Mouse (Mus musculus): Measurements from ENCODE around the gene Yif1a. TPM values are rescaled to one million over a fixed set of nuclear protein-coding genes. Genes with fewer than 3 reads are reported as not detected.

Gene Yif1a
- polyA plus RNA-seq, 1 experiment from 2014 or later, result 105 TPM

- TF ChIP-seq EP300 (IDR thresholded peaks at IDR 0.05) (no peak), CTCF (IDR thresholded peaks at IDR 0.05) (no peak)
- DNase-seq (ENCODE audit: low spot score) (no peak), ATAC-seq (no peak)
- Histone ChIP-seq H3K4me2 (replicated peaks; ENCODE audit: low read depth, low read length) (no peak overlapping the region), H3K36me3 (ENCODE audit: insufficient read depth, low read length) (peaks cover 13% of the 10 kb centered on the region; the same call in 1 of the 2 replicates), H3K9ac (replicated peaks; ENCODE audit: low read depth) (no peak overlapping the region), H3K27me3 (replicated peaks; ENCODE audit: insufficient read depth, low read length) (no peaks in the 10 kb centered on the region), H3K4me3 (ENCODE audit: low read depth, low read length) (no peak overlapping the region), H3K4me1 (ENCODE audit: insufficient read depth, low read depth, low read length) (peaks cover under 1% of the 10 kb centered on the region; the same call in 1 of the 2 replicates), H3K27ac (ENCODE audit: low read length) (no peak overlapping the region), H3K9me3 (ENCODE audit: low read length) (no peaks in the 10 kb centered on the region)
- 67% methylated on average over 4 of the region's 4 CpGs for WGBS
Observed at GRCm38 (mm10) chr19:5045531-5045930, 42.8 kb upstream of the Yif1a start.

- Histone ChIP-seq H3K4me3 (ENCODE audit: low read depth, low read length) (no peak overlapping the region), H3K4me1 (ENCODE audit: insufficient read depth, low read depth, low read length) (no peaks in the 10 kb centered on the region), H3K36me3 (ENCODE audit: insufficient read depth, low read length) (peaks cover 13% of the 10 kb centered on the region; the same call in 1 of the 2 replicates), H3K9me3 (ENCODE audit: low read length) (no peaks in the 10 kb centered on the region), H3K27me3 (replicated peaks; ENCODE audit: insufficient read depth, low read length) (no peaks in the 10 kb centered on the region), H3K27ac (ENCODE audit: low read length) (no peak overlapping the region), H3K4me2 (replicated peaks; ENCODE audit: low read depth, low read length) (no peak overlapping the region), H3K9ac (replicated peaks; ENCODE audit: low read depth) (no peak overlapping the region)
- no peak for TF ChIP-seq EP300 (IDR thresholded peaks at IDR 0.05)
- peak; percentile 16; the same call in 1 of the 2 replicates for TF ChIP-seq CTCF (IDR thresholded peaks at IDR 0.05)
- WGBS, result 81% methylated on average over 14 of the region's 14 CpGs
- DNase-seq (ENCODE audit: low spot score), result no peak
- ATAC-seq, result no peak
Observed at GRCm38 (mm10) chr19:5048138-5049056, 39.9 kb upstream of the Yif1a start.

GRCm38 (mm10) chr19:5049325-5049724 is 39.0 kb upstream of the Yif1a start:
- ATAC-seq (no peak), DNase-seq (ENCODE audit: low spot score) (no peak)
- TF ChIP-seq EP300 (IDR thresholded peaks at IDR 0.05), result no peak
- TF ChIP-seq CTCF (IDR thresholded peaks at IDR 0.05), result no peak
- H3K4me1 ChIP-seq (ENCODE audit: insufficient read depth, low read depth, low read length), result no peaks in the 10 kb centered on the region
- H3K9ac ChIP-seq (replicated peaks; ENCODE audit: low read depth), result no peak overlapping the region
- H3K4me3 ChIP-seq (ENCODE audit: low read depth, low read length), result no peak overlapping the region
- no peak overlapping the region for H3K4me2 ChIP-seq (replicated peaks; ENCODE audit: low read depth, low read length)
- H3K36me3 ChIP-seq (ENCODE audit: insufficient read depth, low read length), result peaks cover 13% of the 10 kb centered on the region; the same call in 1 of the 2 replicates
- WGBS, result 84% methylated on average over 6 of the region's 6 CpGs
- H3K27me3 ChIP-seq (replicated peaks; ENCODE audit: insufficient read depth, low read length), result no peaks in the 10 kb centered on the region
- no peaks in the 10 kb centered on the region for H3K9me3 ChIP-seq (ENCODE audit: low read length)
- no peak overlapping the region for H3K27ac ChIP-seq (ENCODE audit: low read length)

GRCm38 (mm10) chr19:5050047-5050905 is 38.1 kb upstream of the Yif1a start, which contains the start of gene Rin1:
Gene Rin1, plus strand, starts transcription at chr19:5050481.
- peak within 1 kb of the TSS; percentile 14 for H3K4me3 ChIP-seq (ENCODE audit: low read depth, low read length)
- 17% methylated on average over 13 of the region's 14 CpGs for WGBS
- peak; percentile 90 for ATAC-seq
- peaks cover 13% of the 10 kb centered on the region; the same call in 1 of the 2 replicates for H3K36me3 ChIP-seq (ENCODE audit: insufficient read depth, low read length)
- no peaks in the 10 kb centered on the region for H3K27me3 ChIP-seq (replicated peaks; ENCODE audit: insufficient read depth, low read length)
- H3K9ac ChIP-seq (replicated peaks; ENCODE audit: low read depth), result 0 out of 2 replicates have a peak within 1 kb of the TSS, but pooled peaks have one; percentile 0
- H3K27ac ChIP-seq (ENCODE audit: low read length), result peak within 1 kb of the TSS; percentile 66
- peak; percentile 92 for DNase-seq (ENCODE audit: low spot score)
- TF ChIP-seq EP300 (IDR thresholded peaks at IDR 0.05) (0 out of 2 replicates have a peak, but pooled peaks have one; percentile 12), CTCF (IDR thresholded peaks at IDR 0.05) (peak; percentile 71)
- H3K9me3 ChIP-seq (ENCODE audit: low read length), result no peaks in the 10 kb centered on the region
- peak within 1 kb of the TSS; percentile 54 for H3K4me2 ChIP-seq (replicated peaks; ENCODE audit: low read depth, low read length)
- H3K4me1 ChIP-seq (ENCODE audit: insufficient read depth, low read depth, low read length), result no peaks in the 10 kb centered on the region

- peak overlapping the region; percentile 14 for H3K4me3 ChIP-seq (ENCODE audit: low read depth, low read length)
- H3K9ac ChIP-seq (replicated peaks; ENCODE audit: low read depth), result 0 out of 2 replicates have a peak overlapping the region, but pooled peaks have one; percentile 0
- DNase-seq (ENCODE audit: low spot score) (peak; percentile 34), ATAC-seq (peak; percentile 32)
- H3K9me3 ChIP-seq (ENCODE audit: low read length), result no peaks in the 10 kb centered on the region
- TF ChIP-seq CTCF (IDR thresholded peaks at IDR 0.05) (no peak), EP300 (IDR thresholded peaks at IDR 0.05) (0 out of 2 replicates have a peak, but pooled peaks have one; percentile 3)
- 4% methylated on average over 17 of the region's 17 CpGs for WGBS
- H3K36me3 ChIP-seq (ENCODE audit: insufficient read depth, low read length), result peaks cover 13% of the 10 kb centered on the region; the same call in 1 of the 2 replicates
- H3K27me3 ChIP-seq (replicated peaks; ENCODE audit: insufficient read depth, low read length), result no peaks in the 10 kb centered on the region
- no peaks in the 10 kb centered on the region for H3K4me1 ChIP-seq (ENCODE audit: insufficient read depth, low read depth, low read length)
- H3K27ac ChIP-seq (ENCODE audit: low read length), result peak overlapping the region; percentile 66
- H3K4me2 ChIP-seq (replicated peaks; ENCODE audit: low read depth, low read length), result peak overlapping the region; percentile 54
Observed at GRCm38 (mm10) chr19:5051031-5051430, 37.3 kb upstream of the Yif1a start.
